Mouse (Mus musculus) heart, adult 2 months (tissue): ENCODE data around the gene Mdfi.

ENCODE experiments used
- CTCF ChIP-seq: fragments of 200-600 bp; IDR thresholded peaks from 2 replicates; pipeline ENCODE4 v1.8.1; 2022; ENCODE audit warnings: antibody characterized with exemption, mild to moderate bottlenecking, moderate library complexity
- EP300 ChIP-seq: fragments of 200-500 bp; IDR thresholded peaks from 2 replicates; pipeline ENCODE4 v1.6.1; 2011; ENCODE audit warnings: low read depth, low read length, control low read depth; ENCODE audit not compliant: insufficient read depth
- POLR2A ChIP-seq: fragments of 200-500 bp; IDR thresholded peaks from 2 replicates; pipeline ENCODE4 v1.6.1; 2011; ENCODE audit warnings: mild to moderate bottlenecking, low read depth, low read length, control low read depth; ENCODE audit not compliant: insufficient read depth

DNA sequence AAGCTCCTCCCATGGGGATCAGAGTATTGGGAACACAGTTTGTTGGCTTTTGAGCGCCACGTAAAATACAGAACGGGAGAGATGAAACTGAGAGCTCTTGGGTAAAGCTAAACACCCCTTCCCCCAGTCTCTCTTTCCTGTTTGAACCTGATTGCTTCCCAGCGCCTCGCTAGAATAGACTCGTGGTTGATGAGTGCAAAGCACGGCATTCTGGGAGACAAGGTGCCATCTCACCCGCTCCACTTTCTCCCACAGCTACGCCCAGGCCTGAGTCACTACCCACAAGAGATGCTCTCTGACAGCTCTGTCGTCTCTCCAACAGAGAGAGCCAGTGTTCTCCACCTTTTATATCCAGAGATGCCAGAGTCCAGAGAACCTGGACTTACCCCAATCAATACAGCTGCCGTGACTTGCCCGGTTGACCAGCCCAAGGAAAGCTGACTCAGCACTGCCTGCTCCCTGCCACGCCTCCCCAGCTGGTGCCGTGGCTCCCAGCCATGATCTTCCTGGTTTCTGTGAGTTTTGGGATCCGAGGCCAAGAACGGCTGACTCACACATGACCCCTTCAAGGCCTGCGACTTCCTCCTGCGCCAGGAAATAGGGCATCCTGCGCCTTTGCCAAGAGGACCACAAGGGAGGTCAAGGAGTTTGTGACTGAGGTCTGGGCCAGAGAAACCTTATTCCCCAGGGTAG, 7.6 kb upstream of the Mdfi start:
- no peak for TF ChIP-seq CTCF
- TF ChIP-seq POLR2A = no peak
- peak; percentile 66 for TF ChIP-seq EP300
